Mouse (Mus musculus): ENCODE measurements around the gene Tox2.

GRCm38 (mm10) chr2:163231781-163232534, 29.0 kb downstream of the Tox2 start:
- TF ChIP-seq CTCF (IDR thresholded peaks at IDR 0.05; ENCODE audit: extremely low read depth, insufficient read depth, low read length) (no peak), POLR2A (IDR thresholded peaks at IDR 0.05; ENCODE audit: extremely low read depth, insufficient read depth, low read length) (no peak)
